Mouse (Mus musculus) ES-Bruce4 (cell line): ENCODE measurements at regions not wholly inside any gene's neighbourhood (a gene's known extent, or its start where the extent isn't known, plus 50 kb on each side); places are given as distances from the start of the nearest gene placed in this dataset.
"Not testable (repeated sequence)": the region's sequence is repeated elsewhere in the genome, so short reads cannot be mapped to it uniquely, and the experiment has no call there.

Experiments
- H3K27ac ChIP-seq: 2 replicates; pipeline ENCODE4 v1.5.1; 2012; ENCODE audit warnings: low read length, inconsistent platforms; ENCODE audit not compliant: insufficient read depth
- H3K27me3 ChIP-seq: 2 replicates; pipeline ENCODE4 v1.6.1; 2012; ENCODE audit warnings: mild to moderate bottlenecking, low read length, inconsistent platforms; ENCODE audit not compliant: control insufficient read depth, poor library complexity, insufficient read depth, severe bottlenecking
- H3K36me3 ChIP-seq: 2 replicates; pipeline ENCODE4 v1.6.1; 2012; ENCODE audit warnings: inconsistent platforms, mild to moderate bottlenecking, low read length, moderate library complexity; ENCODE audit not compliant: control insufficient read depth, poor library complexity, insufficient read depth, severe bottlenecking
- H3K4me1 ChIP-seq: one replicate; pipeline ENCODE4 v1.8.1; 2011; ENCODE audit warnings: low read length; ENCODE audit not compliant: control insufficient read depth, insufficient read depth
- H3K4me3 ChIP-seq: 2 replicates; pipeline ENCODE4 v1.5.1; 2011; ENCODE audit warnings: low read depth, mild to moderate bottlenecking, low read length
- H3K9ac ChIP-seq: 2 replicates; pipeline ENCODE4 v1.6.1; 2012; ENCODE audit warnings: low read depth, mild to moderate bottlenecking, inconsistent platforms; ENCODE audit not compliant: poor library complexity, severe bottlenecking
- H3K9me3 ChIP-seq: replicated peaks from 2 replicates; pipeline ENCODE4 v1.6.1; 2012; ENCODE audit warnings: mild to moderate bottlenecking, low read length, inconsistent platforms; ENCODE audit not compliant: control insufficient read depth, poor library complexity, insufficient read depth, severe bottlenecking
- CTCF ChIP-seq: IDR thresholded peaks from one replicate; pipeline ENCODE4 v1.8.1; 2011; ENCODE audit warnings: low read depth, low read length
- EP300 ChIP-seq: IDR thresholded peaks from 2 replicates; pipeline ENCODE4 v1.6.1; 2011; ENCODE audit warnings: low read depth, low read length; ENCODE audit not compliant: insufficient read depth
- POLR2A ChIP-seq: IDR thresholded peaks from one replicate; pipeline ENCODE4 v1.8.1; 2011; ENCODE audit warnings: low read length; ENCODE audit not compliant: insufficient read depth

DNA sequence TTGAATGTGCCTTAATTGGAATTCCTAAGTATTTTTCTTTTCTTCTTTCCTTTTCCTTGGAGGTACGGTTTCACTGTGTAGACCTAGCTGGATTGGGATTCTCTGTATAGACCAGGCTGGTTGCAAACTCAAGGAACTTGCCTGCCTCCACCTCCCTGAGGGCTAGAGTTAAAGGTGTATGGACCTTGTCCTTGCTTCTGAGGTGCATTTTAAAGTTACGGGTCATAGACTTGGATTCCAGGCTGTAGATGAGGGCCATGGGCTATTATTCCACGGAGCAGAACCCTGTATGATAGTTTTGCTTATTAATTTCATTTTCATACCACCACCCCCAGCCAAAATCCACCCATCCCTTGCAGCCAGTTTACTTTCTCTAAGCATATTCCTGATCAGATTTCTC lies 50.7 kb upstream of the Wdr26 start:
- Histone ChIP-seq H3K4me1 (peaks cover 2% of the 10 kb centered on the region), H3K9me3 (peaks cover 13% of the 10 kb centered on the region), H3K27ac (no peak overlapping the region), H3K27me3 (no peaks in the 10 kb centered on the region), H3K9ac (no peak overlapping the region), H3K4me3 (no peak overlapping the region), H3K36me3 (no peaks in the 10 kb centered on the region)
- no peak for TF ChIP-seq CTCF
- no peak for TF ChIP-seq EP300
- no peak for TF ChIP-seq POLR2A

DNA sequence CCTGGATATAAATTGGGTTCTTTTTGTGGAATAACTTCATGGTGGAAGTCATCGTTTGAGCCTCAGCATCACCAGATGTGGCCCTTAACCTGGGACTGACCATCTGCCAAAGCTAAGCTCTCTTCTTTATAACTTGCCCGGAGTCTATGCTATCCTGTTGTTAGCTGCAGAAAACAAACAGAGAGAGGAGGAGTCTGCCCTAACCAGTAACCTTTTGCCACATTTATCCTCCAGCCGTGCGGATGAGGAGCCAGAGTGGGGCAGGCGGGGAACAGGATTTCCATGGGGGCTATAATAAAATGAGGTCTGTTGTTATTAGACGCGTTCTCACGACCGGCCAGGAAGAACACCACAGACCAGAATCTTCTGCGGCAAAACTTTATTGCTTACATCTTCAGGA lies 51.4 kb upstream of the Wdr26 start:
- no peaks in the 10 kb centered on the region for H3K27me3 ChIP-seq
- peaks cover under 1% of the 10 kb centered on the region for H3K4me1 ChIP-seq
- no peak overlapping the region for H3K27ac ChIP-seq
- H3K4me3 ChIP-seq, result no peak overlapping the region
- H3K9me3 ChIP-seq, result peaks cover 13% of the 10 kb centered on the region
- no peak overlapping the region for H3K9ac ChIP-seq
- no peaks in the 10 kb centered on the region for H3K36me3 ChIP-seq
- TF ChIP-seq EP300 (no peak), POLR2A (no peak), CTCF (no peak)

DNA sequence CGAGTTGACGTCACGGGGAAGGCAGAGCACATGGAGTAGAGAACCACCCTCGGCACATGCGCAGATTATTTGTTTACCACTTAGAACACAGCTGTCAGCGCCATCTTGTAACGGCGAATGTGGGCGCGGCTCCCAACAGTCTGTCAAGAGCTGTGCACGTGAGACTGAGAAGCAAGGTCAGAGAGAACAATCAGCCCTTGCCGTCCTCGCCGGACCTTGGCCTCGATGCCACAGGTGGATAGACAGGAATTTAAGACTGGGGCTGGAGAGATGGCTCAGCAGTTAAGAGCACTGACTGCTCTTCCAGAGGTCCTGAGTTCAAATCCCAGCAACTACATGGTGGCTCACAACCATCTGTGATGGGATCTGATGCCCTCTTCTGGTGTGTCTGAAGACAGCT lies 58.7 kb upstream of the Wdr26 start:
- not testable (repeated sequence) for H3K27ac ChIP-seq, H3K4me3 ChIP-seq, H3K9ac ChIP-seq, H3K9me3 ChIP-seq, H3K36me3 ChIP-seq, H3K27me3 ChIP-seq, H3K4me1 ChIP-seq

DNA sequence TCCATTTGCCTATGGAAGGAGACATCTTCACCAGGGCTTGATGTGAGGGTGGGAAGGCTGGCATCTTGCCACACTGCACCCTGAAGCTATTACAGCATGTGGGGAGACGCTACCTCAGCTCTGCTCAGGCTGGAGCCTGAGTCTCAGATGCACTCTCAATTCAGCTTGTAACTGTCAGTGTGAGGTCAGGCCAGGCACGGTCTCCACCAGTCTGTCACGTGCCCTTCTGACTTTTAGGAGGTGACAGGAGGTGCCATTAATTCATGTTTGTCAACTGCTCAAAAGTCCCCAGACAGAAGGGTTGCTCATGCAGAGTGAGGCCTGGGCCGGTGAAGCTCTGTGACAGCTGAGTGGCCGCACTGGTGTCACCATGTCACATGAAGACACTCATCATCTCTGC lies 59.4 kb upstream of the Wdr26 start:
- Histone ChIP-seq H3K9ac (no peak overlapping the region), H3K27ac (no peak overlapping the region), H3K27me3 (no peaks in the 10 kb centered on the region), H3K4me1 (no peaks in the 10 kb centered on the region), H3K4me3 (no peak overlapping the region), H3K9me3 (peaks cover 3% of the 10 kb centered on the region; the same call in 1 of the 2 replicates), H3K36me3 (no peaks in the 10 kb centered on the region)
- no peak for TF ChIP-seq CTCF
- TF ChIP-seq POLR2A, result no peak
- no peak for TF ChIP-seq EP300

DNA sequence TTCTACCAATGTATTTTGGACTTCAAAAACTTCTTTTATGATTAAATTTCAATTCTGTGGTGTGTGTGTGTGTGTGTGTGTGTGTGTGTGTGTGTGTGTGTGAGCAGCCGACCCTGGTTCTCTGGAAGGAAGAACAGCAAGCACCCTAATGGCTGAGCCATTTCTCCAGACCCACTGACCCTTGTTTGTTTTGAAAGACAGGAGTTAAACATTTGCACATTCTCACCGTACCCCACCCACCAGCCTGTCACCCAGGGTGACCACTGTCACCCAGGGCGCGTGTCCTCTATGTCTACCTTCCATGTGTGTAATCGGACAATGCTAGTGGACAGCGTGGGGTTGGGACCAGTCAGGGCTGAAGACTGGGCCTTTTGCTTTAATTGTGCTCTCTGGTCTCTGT lies 60.0 kb upstream of the Wdr26 start:
- Histone ChIP-seq H3K9me3 (peaks cover 3% of the 10 kb centered on the region; the same call in 1 of the 2 replicates), H3K27ac (no peak overlapping the region), H3K27me3 (no peaks in the 10 kb centered on the region), H3K36me3 (no peaks in the 10 kb centered on the region), H3K4me1 (no peaks in the 10 kb centered on the region), H3K9ac (no peak overlapping the region), H3K4me3 (no peak overlapping the region)
- TF ChIP-seq POLR2A (no peak), EP300 (no peak), CTCF (no peak)

DNA sequence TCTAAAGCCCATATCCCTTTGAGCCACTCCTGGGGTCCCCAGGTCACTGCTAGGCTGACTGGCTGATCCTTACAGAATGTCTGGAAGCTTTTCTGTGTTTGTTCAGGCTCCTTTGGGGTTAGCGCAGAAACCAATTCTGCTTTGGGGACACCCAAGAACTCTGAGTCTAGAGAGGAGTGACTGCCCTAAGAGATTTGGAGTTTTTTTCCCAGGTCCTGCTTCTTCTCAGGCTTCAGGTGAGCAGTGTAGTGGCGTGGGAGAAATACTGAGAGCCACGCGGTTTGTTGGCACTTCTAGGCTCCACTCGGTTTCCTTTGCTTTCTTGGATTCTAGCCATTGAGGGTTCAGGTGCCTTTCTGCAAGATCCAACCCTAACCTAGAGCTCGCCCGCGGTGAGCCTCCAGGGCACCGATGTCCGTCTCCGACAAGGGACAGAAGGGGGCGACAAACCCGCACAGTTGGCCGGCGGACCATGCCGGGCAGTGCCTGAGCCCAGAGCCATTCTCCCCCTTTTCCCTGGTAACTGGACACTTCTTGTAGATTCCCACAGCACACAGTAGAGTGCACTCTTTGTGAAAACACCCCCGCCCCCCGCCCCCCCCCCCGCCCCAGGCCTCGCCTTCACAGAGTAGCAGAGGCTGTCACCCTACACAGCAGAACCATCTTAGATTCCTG lies 61.0 kb upstream of the Wdr26 start:
- Histone ChIP-seq H3K27ac (no peak overlapping the region), H3K27me3 (no peaks in the 10 kb centered on the region), H3K4me1 (no peaks in the 10 kb centered on the region), H3K4me3 (no peak overlapping the region), H3K9me3 (peaks cover 3% of the 10 kb centered on the region; the same call in 1 of the 2 replicates), H3K36me3 (no peaks in the 10 kb centered on the region), H3K9ac (no peak overlapping the region)
- TF ChIP-seq EP300 (no peak), CTCF (peak; percentile 88)
